Mouse (Mus musculus): ENCODE data around the gene Vwa8. TPM values are rescaled to one million over a fixed set of nuclear protein-coding genes. Genes with fewer than 3 reads are reported as not detected.

Gene Vwa8
- polyA plus RNA-seq, 3 experiments from 2014 or later, result 4.7 to 10.0 (median 8.4) TPM

DNA sequence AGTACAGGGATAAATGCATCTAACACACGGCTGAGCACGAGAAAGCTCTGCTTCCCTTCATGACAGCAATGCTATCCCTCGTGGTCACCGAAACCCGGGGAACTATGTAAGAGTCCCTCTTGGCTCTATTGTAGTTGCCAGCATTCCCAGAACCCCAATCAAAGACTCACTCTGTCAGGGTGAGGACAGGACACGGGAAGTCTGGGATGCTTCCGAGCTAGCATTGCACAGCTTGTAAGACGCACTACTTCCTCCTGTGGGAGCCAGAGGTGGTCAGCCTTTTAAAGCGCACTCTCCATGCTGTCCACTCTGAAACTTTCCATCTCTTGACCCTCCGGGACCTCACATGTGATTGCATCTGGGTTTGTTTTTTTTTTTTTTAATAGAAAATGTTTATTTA, 335.2 kb downstream of the Vwa8 start:
- ATAC-seq, result no peak

DNA sequence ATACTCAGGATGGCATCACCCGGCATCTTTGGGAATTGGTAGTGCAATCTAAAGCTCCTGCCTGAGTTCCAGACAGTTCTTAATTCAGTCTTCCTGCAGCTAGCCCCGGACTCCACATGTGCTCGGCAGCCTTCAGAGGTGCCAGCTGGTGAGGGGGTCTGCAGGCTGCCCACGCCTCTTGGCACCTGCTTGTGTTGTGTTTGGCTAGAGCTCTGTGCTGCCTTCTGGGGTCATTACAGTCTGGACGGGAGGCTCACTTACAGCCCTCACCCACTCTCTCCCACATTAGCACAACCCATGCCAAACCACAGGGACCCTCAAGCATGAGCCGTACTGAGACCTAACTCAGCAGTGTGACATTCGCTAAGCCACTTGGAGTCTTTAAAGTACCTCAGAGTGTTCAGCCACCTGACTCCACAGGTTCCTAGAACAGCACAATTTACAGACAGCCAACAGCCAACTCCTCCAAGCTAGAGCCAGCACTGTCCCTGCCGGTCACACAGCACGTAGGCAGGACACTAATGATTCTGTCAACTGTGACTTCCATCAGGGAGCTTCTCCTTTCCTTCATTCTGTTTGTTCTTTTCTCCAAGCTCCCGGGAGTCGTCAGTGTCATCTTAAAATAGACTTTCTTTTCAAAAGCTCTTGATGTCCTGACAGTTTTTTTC, 336.3 kb downstream of the Vwa8 start:
- ATAC-seq, result no peak

DNA sequence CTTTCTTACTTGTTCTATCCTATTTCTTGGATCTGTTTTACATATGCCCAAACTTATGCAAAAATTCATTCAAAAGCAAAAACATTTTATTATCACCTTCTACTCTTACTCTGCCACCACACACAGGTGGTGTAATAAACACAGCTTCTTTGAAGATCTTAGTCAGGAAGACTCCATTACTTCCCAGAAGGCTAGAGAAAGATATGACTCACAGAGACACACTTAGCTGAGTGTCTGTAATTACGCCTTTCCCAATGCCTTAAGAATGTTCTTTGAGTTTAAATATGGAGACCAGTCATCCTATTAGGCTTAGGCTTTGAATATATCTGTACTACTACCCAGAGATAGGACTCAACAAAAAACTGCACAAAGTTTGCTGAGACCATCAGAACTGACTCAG, 338.1 kb downstream of the Vwa8 start:
- ATAC-seq, result no peak

DNA sequence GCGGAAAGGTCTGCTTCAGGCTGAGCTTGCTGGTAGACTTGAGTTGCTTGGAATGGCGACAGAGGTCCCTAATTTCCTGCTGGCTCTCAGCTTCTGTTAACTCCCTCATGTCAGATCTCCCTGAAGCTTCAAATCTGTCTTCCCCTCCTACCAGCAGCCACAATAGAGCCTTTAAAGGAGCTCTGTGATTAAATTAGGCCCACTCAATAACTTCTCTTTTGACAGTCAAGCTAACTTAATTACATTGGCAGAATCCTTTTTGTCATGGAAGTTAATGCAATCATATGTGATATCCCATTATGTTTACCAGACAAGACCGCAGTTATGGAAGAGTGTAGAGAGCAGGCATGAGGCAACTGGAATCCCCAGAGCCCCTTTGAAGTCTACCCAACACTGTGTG, 347.9 kb downstream of the Vwa8 start:
- ATAC-seq, result no peak

DNA sequence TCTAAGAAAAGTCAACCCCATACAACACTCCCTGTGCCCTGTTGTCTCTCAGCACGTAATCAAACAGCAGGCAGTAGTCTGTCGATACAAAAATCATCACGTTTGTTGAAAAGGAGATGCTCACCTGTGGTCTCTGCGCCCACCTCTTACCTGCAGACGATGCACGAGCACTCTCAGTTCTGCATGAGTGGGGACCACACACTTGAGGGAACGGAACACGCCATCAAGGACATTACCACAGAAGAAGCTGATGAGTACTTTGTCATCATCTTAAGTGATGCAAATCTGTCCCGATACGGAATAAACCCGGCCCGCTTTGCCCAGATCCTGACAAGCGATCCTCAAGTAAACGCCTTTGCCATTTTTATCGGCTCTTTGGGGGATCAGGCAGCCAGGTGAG, 349.2 kb downstream of the Vwa8 start:
- no peak for ATAC-seq

DNA sequence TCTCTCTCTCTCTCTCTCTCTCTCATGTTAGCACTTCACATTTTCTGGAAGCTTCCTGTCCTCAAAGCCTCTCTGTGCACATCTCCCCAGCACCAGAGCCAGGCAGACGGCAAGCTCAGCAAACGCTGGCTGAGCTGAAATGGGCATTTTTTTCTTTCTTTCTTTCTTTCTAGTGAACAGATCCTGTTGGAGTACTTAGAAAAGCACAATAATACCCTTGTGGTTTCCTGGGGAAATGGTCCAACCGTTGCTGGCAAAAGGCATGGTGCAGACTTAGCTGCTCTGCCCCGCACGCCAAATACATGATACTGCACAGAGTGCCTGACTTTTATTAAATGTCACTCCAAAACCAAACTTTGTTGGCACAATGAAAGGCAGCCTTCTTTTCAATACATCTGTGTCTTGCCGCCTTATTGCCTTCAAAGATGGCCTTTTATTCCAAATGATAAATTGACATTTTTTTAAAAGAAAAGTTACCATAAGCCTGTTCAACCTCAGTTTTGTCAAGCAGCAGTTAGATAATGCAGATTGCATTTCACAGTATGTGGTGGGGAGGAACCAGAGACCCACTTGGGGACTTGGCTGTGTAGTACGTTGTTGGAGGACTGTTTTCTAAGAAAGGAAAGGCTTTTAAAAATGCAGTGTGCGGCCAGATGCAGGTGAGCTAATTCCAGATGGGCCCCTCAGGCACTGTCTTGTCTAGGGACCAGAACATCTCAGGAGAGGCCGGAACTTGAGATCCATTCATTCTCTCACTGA, 351.5 kb downstream of the Vwa8 start:
- ATAC-seq, result no peak

DNA sequence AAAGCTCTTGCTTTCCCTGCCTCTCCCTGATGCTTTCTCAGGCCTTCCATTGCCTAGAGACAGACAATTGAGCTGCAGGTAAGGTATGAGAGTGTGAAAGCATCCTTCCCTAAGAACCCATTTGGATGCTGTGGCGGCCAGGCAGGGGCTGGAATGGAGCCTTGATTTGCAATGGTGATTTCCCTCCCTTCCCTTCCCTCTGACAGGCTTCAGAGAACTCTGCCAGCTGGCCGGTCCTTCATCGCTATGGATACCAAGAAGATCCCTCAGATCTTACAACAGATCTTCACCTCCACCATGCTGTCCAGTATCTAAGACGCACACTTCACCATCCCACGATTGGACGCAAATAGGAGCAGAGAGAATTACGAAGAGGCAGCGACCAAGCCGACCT, 352.0 kb downstream of the Vwa8 start:
- no peak for ATAC-seq

DNA sequence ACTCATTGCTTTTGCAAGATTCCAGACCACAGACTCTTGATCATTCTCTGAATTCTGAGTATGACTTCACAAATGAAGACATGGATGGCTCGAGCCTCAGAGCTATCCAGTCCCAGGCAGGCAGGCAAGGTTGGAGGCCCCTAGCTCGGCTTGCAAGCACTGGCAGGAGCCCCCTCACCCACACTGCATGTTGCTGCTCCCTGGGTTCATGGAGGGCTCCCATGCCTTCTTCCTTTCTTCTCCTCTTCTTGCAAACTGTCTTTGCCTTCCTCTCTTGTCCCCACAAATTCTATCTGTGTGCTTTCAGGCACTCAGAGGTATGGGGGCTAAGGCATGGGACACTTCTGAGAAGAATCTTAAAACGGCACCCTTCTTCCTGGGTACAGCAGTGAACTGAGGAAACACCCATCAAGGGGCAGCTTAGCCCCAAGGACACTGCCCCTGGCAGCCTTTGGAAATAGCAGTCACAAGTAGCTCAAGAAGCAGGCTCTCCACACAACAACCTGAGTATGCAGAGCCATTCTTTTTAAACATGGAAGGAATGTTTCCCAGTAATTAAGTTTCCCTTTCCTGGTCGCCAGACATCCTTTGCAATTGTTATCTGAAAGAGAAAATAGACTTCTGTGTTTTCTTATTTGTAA, 354.0 kb downstream of the Vwa8 start:
- no peak for ATAC-seq

DNA sequence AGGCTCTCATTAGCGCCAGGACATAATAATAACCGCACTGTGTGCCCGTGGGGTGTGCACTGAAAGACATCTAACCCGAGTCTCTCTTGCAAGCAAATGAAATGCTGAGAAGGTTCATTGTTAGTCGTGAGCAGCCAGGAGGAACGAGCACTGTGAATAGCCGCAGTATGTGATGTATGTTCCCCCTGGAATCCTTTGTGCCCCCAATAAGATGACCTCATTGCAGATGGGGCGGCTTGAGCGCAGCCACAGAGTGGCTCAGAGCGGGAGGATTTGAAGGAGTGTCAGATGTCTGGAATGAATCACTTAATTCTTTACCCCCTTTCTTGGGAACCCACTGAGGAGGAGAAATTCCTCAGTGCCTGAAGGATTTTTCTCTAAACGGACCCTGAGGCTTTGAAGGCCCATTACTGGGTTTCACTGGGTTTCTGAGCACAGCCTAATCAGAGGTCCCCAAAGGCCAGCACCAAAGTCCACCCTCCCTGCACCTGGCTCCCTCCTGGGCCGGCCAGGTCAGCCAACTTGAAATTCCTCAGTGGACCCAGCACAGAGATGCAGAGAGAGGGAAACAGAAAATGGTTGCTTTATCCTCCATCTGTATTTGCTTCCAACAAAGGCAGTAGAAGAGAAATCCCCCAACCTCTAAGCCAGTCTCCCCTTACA, 354.8 kb downstream of the Vwa8 start:
- no peak for ATAC-seq

DNA sequence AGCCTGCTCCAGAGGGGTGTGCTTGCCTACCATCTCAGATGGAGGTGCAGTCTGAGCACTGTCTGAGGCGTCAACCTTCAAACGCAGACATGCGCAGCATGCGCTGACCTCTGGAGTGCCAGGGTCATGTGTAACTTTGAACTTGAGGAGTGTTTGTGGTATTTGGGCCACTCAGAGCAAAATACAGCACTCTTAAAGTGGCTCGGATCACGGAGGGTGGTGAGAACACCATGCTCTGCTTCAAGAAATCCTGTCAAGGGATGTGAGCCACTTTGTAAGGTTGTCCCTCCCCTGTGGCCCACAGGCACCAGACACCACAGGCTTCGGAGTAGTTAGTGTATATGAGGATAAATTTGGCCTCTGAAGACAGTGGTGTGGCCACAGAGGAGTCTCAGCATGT, 356.0 kb downstream of the Vwa8 start:
- ATAC-seq, result no peak

DNA sequence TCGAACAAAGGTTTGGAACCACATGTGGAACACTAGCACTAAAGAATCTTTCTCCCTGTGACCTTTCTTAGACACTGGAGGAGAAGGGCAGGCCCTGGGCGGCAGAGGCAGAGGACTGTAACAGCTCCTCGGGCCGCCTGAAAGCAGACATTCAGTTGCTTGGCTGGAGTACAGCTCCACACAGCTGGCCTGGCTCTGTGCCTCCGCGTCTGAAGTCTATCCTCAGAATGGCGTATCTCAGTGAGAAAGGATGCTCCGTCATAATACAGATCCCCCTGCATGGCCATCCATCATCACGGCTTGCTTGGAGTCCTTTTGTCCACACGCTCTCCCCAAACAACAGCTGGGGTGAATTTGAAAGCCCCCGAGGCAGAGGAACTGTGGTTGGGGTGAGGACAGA, 357.4 kb downstream of the Vwa8 start:
- ATAC-seq, result no peak

DNA sequence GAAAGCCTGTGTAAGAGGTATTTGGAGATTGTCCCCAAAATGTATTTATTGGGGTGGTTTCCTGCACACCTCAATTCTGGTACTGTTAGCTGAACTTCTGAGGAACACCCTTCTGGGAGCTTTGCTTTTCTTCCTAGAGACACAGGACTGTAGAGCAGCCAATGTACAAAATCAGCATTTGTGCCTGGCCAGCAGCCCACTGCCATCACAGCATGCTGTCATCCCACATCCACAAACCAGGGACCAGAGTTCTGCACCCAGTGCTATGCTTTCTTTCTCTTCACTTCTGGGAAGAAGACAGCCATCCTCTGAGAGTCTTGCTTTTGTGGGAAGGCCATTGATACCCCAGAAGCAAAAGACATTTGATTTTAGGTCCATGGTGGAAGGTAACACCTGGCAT, 359.6 kb downstream of the Vwa8 start:
- ATAC-seq, result no peak

DNA sequence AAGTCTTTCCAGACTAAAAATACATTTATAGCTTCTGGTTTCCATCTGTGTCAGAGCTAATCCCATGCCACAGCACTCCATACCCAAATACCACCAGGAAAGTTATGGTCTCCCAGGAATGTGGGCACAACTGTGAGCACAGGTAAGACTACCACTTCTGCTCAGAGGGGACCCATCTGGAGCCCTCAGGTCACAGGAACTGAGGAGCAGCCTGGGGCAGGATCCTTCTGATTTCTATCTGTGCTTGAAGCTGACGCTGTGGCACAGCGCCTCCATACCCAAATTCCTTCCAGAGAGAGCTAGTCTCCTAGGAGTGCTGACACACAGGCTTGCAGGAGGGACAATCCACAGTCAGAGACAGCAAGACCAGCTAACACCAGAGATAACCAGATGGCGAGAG, 361.0 kb downstream of the Vwa8 start:
- no peak for ATAC-seq

DNA sequence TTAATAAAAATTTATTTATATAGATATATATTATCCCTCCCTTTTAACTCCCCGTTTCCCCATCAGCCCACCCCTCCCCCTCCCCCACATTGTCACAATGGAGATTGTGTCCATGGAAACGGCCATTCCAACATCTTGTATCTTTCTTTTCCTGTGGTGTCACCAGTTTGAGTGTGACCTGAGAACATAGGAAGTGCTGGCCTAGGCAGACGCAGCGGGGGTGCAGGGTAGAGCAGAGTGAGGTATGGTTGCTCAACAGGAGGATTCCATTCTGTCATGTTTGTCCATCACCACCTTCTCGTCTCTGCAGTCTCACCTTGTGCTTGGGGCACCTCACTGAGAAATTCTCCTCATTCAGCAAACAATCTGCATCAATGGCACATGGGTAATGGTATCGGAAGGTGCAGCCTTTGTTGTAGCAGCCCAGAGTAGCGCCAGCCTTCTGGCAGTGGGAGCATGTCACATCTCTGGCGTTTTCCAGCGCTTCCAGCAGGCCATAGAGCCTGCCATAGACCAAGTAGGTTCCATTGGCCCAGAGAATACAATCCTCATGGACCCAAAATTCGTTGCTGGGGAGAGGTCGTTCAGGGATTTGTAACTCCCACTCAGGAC, 363.6 kb downstream of the Vwa8 start:
- no peak for ATAC-seq

DNA sequence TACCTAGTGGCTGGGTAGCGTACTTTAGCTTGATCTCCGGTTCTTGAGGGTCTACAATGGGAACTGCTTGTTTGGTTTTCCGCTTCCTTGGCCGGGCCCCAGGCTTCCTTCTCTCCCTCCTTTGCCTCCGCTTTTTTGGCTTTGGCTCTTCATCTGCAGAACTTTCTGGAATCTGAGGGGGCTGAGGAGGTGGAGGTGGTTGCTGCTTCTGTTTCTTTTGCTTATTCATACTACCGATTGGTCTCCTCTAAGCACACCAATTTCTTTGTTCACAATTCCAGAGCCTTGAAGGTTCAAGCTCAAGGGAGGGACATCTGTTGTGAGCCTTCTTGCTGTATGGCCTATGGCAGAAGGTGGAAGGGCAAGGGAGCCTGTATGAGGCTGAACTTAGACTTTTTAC, 365.3 kb downstream of the Vwa8 start:
- ATAC-seq, result no peak

DNA sequence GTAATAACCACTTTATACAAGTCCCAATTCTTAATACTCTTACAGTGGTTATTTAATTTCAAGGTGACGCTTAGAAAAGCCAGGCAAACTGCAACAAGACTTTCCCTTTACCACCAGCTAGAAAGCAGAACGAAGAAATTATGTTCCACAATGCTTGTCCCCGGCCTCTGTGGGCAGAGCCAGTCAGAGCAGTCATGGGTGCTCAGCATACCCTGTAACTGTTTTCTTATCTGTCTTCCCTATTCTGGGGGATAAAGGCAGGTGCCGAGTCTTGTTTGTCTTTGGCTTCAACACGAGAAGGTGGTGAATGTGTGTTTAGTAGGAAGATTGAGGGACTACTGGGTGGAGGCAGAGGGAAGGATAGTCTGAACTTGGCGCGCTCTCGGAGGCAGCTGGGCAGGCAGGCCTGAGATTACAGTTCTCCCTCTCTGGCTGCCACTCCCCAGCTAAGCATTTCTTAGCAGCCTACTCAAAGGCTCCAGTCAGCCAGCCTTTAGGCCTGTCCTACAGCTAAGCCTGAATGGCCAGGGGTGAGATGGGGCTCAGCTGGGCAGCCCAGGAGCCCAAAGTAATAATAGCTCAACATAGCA, 365.9 kb downstream of the Vwa8 start:
- no peak for ATAC-seq

DNA sequence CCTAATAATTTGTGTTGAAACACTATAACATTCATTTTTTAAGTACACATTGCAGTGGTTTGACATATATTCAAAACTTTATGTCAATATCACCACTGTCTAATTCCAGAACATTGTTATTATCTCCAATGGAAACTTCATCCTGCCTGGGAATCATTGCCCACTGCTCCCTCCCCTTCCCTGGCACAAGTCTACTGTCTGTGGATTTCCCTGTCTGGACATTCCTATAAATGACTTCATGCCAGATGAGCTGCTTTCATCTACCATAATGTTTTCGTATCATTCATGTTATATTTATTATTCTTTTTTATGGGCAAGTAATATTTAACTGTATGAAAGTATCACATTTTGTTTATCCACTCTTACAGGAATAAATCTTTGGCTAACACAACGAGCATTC, 367.5 kb downstream of the Vwa8 start:
- no peak for ATAC-seq

DNA sequence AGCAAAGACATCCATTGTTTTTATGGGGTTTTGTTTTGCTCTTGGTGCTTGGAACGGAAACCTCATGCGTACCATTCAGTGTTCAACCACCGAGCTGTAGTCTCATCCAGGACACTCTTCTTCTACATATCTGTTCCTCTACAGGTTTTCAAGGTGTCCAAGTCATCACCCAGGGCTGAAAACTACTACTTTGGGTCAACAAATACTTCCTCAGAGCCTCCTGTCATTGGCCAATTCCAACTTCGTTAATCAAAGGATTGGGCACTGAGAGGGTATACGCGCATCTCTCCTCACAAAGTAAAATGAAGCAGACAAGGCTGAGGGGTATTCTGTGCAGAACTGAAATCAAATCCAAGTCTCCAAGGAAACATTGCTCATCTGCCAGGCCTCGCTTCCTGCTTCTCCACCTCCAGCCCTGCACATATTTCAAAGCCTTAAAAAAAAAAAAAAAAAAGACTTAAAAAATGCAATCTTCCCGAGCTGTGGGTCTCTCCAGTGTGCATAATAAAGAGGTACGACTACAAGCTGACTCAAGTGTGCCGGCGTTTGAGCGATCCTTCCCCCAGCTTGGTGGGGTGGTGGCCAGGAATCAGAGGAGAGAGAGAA, 374.7 kb downstream of the Vwa8 start:
- ATAC-seq, result no peak

DNA sequence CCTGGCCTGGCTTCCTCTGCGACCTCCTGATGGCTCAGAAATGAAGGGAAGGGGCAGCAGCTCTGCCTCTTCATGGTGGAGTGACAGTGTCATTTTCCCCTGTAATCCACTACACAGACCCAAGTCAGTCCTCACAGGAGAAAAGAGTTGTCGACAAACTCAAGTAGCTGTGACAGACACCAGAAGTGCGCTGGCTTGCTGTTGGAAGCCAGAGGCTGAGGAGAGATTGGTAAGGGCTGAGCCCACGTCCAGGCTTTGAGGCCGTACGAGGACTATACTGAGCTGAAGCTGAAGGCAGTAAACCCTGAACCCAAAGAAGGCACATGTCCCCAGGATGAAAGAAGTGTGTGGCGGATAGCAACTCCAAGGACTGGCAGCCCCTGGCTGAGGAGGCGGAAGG, 376.6 kb downstream of the Vwa8 start:
- no peak for ATAC-seq

DNA sequence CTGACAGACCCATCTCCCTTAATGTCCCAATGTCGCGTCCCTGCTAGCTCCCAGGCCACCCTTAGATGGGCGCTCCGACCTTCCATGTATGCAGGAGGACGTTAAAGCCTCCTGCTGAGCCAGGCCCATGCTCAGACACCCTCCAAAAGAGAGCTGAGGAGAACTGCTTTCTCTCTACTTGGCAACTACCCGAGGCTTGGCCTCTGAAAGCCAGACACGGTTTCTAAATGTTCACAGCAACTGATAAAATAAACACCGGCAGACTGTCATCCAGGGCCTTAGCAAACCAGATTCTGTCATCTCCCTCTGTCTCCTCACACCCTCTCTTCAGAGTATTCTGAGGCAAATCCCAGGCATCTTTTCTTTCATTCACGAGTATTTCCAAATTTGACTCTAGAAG, 377.2 kb downstream of the Vwa8 start:
- no peak for ATAC-seq

DNA sequence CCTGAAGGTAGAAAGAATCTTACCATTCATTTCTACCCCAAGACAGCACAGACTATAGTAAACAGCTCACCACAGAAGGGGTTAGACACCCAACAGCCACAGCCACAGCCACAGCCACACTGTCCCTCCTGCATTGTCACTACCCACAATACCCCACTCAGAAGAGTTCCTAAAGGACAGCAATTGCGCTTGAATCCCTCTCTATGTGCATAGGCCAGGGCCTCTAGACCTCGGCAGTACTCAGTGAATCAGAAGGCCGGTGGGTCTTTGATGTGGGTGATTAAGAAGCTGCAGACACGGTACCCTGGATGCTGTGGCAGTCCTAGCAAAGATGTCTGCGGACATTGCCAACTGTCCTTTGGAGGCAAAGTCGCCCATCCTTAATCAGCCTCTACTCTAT, 377.9 kb downstream of the Vwa8 start:
- no peak for ATAC-seq

DNA sequence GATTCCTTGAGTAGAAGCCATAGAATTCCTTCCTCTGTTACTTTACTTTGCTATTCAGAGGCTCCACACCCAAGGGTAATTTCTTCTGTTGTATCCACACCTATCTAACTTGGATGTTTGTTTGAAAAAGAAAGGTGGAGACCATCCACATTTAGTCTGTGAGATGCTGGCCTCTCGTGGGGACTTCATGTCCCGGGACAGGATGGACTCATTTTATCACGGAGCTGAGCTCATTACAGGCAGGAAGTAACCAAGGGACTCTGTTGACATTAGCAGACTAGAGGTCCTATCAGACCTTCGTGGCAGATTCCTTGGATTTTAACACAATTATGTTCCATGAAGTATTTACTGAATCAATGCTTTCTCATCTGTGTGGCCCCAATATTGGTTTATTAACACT, 379.1 kb downstream of the Vwa8 start:
- ATAC-seq, result no peak

All from inflammation-experienced regulatory T-cells, adult 6 months (primary cell).